Mouse (Mus musculus) spleen, adult 12 weeks (tissue): ENCODE results near the gene Arl3.

Source experiments
- DNase-seq: peaks from one replicate; pipeline ENCODE4 v3.0.0; 2022; ENCODE audit warnings: low spot score

Gene Arl3

GRCm38 (mm10) chr19:46517529-46518351 is 55.3 kb downstream of the Arl3 start:
- DNase-seq, result no peak

GRCm38 (mm10) chr19:46516667-46517528 is 56.1 kb downstream of the Arl3 start:
- no peak for DNase-seq

GRCm38 (mm10) chr19:46515287-46515821 is 57.6 kb downstream of the Arl3 start:
- no peak for DNase-seq

GRCm38 (mm10) chr19:46514387-46514786 is 58.6 kb downstream of the Arl3 start:
- no peak for DNase-seq

GRCm38 (mm10) chr19:46511263-46511662 is 61.7 kb downstream of the Arl3 start:
- no peak for DNase-seq

- no peak for DNase-seq
Measured at GRCm38 (mm10) chr19:46510824-46511223, 62.2 kb downstream of the Arl3 start.

GRCm38 (mm10) chr19:46510401-46510800 is 62.6 kb downstream of the Arl3 start:
- no peak for DNase-seq

GRCm38 (mm10) chr19:46509736-46510135 is 63.3 kb downstream of the Arl3 start:
- no peak for DNase-seq

GRCm38 (mm10) chr19:46509202-46509601 is 63.8 kb downstream of the Arl3 start:
- DNase-seq, result no peak

GRCm38 (mm10) chr19:46508738-46509137 is 64.3 kb downstream of the Arl3 start:
- no peak for DNase-seq

GRCm38 (mm10) chr19:46507806-46508205 is 65.2 kb downstream of the Arl3 start:
- DNase-seq, result no peak

- no peak for DNase-seq
Measured at GRCm38 (mm10) chr19:46507181-46507581, 65.8 kb downstream of the Arl3 start.

- DNase-seq, result no peak
Measured at GRCm38 (mm10) chr19:46506372-46506717, 66.7 kb downstream of the Arl3 start.

- DNase-seq, result no peak
Measured at GRCm38 (mm10) chr19:46505646-46506371, 67.2 kb downstream of the Arl3 start.

- DNase-seq, result no peak
Measured at GRCm38 (mm10) chr19:46504822-46505417, 68.1 kb downstream of the Arl3 start.

GRCm38 (mm10) chr19:46504085-46504552 is 68.9 kb downstream of the Arl3 start:
- no peak for DNase-seq

- DNase-seq, result peak; percentile 66
Measured at GRCm38 (mm10) chr19:46503351-46504084, 69.5 kb downstream of the Arl3 start.

GRCm38 (mm10) chr19:46502471-46503166 is 70.4 kb downstream of the Arl3 start:
- DNase-seq, result peak; percentile 76

- DNase-seq, result peak; percentile 65
Measured at GRCm38 (mm10) chr19:46502069-46502455, 70.9 kb downstream of the Arl3 start.

GRCm38 (mm10) chr19:46501401-46502068 is 71.5 kb downstream of the Arl3 start, which contains the start of gene Trim8:
TSS of gene Trim8 (plus strand) at chr19:46501702.
- DNase-seq, result peak; percentile 57
